Mouse (Mus musculus) kidney, adult 11 months (tissue): Measurements from ENCODE around the gene Mrpl52.

Experiments used
- DNase-seq: peaks from one replicate; pipeline ENCODE4 v3.0.0; 2022

Mrpl52 gene

DNA sequence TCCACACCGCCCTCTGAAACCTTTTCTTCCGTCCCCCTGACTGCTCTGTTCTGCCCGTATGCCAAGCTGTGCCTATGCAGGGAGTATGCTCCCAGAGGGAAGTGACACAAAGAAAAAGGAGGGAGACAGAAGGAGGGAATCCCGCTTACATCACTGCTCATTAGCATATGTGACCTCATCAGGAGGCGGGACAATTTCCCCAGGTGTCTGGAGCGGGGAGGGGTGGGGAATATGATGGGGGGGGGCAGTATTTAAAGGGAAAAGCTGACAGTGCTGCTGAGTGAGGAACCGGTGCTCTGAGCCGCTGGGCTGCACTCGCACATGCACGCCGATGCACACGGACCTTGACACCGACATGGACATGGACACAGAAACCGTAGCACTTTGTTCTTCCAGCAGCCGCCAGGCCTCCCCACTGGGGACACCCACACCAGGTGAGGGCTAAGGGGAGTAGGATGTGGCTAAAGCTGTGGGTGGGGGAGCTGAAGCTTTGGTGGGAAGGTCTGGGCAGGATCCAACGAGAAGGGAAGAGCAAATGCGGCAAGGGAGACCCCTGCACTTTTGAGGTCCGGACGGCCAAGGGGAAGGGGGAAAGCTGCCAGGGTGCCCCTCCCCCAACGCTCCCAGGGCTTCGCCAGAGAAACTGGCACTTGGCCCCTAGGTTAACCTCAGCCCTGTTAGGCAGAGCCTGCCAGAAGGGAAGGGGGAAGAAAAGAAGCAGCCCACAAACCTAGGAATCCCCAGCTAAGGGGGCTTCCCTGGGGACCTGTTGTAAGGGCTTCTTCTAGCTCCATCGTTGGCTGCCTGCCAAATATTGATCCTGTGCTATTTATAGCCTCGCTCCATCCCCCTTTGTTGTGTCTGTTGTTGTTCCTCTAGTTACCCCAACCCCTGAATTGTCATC lies 49.5 kb downstream of the Mrpl52 start, which contains the start of gene Rem2:
TSS of gene Rem2 (plus strand) at position 160 of the 904 bp plus-strand sequence.
- peak; percentile 36 for DNase-seq

DNA sequence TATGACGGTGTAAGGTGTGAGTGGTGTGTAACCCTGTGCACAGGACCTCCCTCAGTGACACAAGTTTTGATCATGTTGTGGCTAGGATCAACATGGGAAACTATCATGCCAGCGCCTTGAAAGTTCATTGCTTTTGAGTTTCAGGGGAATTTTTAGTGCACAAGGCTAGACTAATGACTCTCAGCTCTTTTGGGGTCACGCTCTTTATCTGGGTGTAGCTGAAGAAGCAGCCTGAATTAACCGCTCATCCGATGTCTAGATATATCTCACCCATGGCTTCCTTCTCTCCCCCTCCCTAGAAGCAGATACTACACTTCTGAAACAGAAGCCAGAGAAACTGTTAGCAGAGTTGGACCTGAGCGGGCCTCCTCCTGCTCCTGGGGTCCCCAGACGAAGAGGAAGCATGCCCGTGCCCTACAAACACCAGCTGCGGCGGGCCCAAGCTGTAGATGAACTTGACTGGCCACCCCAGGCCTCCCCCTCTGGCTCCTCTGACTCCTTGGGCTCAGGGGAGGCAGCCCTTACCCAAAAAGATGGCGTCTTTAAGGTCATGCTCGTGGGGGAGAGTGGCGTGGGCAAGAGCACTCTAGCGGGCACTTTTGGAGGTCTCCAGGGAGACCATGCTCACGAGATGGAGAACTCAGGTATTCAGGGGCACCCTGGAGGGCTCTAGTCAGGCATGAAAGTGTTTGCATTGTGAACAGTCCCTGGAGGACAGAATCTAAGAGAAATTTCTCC lies 50.6 kb downstream of the Mrpl52 start:
- DNase-seq, result no peak
